Mouse (Mus musculus) liver (tissue): ENCODE results near the gene Pikfyve.

Experiments used
- DNase-seq: peaks from one replicate; pipeline ENCODE4 v3.0.0-alpha.2; 2020; ENCODE audit warnings: mixed read lengths

Pikfyve gene

DNA sequence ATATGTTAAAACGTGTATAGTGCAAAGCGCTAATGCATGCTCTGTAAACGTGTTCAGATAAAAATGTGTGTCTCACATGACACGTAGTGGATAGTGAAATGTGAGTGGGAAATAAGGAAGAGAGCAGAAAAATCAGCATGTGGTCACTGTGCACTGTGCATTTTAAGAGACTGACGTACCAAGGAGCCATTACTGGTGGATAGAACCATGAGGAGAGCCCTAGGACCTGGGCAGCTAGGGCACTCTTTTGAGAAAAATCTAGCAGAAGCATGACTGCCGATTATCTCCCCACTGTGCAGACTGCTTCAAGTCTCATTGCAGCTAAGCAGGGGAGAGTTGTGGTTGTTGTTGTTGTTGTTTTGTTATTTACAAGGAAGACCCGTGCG is 128.5 kb downstream of the Pikfyve start:
- DNase-seq = no peak
